Mouse (Mus musculus) megakaryocyte, embryonic 14.5 days (primary cell): ENCODE results near the gene Olfr1443. TPM values are rescaled to one million over a fixed set of nuclear protein-coding genes. Genes with fewer than 3 reads are reported as not detected.

Experiments
- H3K27me3 ChIP-seq: replicated peaks from 2 replicates; pipeline ENCODE3; 2012; ENCODE audit warnings: inconsistent platforms
- H3K36me3 ChIP-seq: replicated peaks from 2 replicates; pipeline ENCODE3; 2012; ENCODE audit warnings: low read length, inconsistent platforms, mixed read lengths
- H3K4me1 ChIP-seq: 2 replicates; pipeline ENCODE4 v1.6.1; 2012; ENCODE audit warnings: inconsistent platforms
- H3K4me3 ChIP-seq: replicated peaks from 2 replicates; pipeline ENCODE3; 2012; ENCODE audit warnings: moderate library complexity, mild to moderate bottlenecking, inconsistent platforms
- H3K9me3 ChIP-seq: 2 replicates; pipeline ENCODE4 v1.6.1; 2012; ENCODE audit warnings: inconsistent platforms
- FLI1 ChIP-seq: IDR thresholded peaks from 2 replicates; pipeline ENCODE4 v1.6.1; 2012; ENCODE audit warnings: low read length, inconsistent platforms, mixed read lengths
- GATA1 ChIP-seq: IDR thresholded peaks from 3 replicates; pipeline ENCODE4 v1.6.1; 2012; ENCODE audit warnings: mixed read lengths, low read length, inconsistent platforms, borderline replicate concordance
- polyA plus RNA-seq: library from polyadenylated mRNA; stranded (reverse); fragments of >175 nt; gene quantifications from 2 replicates; pipeline ENCODE4 v1.2.3, GENCODE M21; 2012; ENCODE audit warnings: low replicate concordance; ENCODE audit not compliant: insufficient read depth

Gene Olfr1443
- polyA plus RNA-seq, 1 experiment, result not detected

GRCm38 (mm10) chr19:12725851-12726250 is 47.9 kb downstream of the Olfr1443 start:
- Histone ChIP-seq H3K27me3 (no peaks in the 10 kb centered on the region), H3K4me1 (no peaks in the 10 kb centered on the region), H3K4me3 (no peak overlapping the region), H3K9me3 (no peaks in the 10 kb centered on the region), H3K36me3 (no peaks in the 10 kb centered on the region)
- TF ChIP-seq GATA1 (no peak), FLI1 (no peak)

- Histone ChIP-seq H3K4me1 (no peaks in the 10 kb centered on the region), H3K9me3 (no peaks in the 10 kb centered on the region), H3K4me3 (no peak overlapping the region), H3K36me3 (no peaks in the 10 kb centered on the region), H3K27me3 (no peaks in the 10 kb centered on the region)
- TF ChIP-seq GATA1 (no peak), FLI1 (no peak)
These were observed 53.1 kb downstream of the Olfr1443 start for GRCm38 (mm10) chr19:12731036-12731435.

GRCm38 (mm10) chr19:12731950-12732349 is 54.0 kb downstream of the Olfr1443 start:
- no peak overlapping the region for H3K4me3 ChIP-seq
- H3K9me3 ChIP-seq, result no peaks in the 10 kb centered on the region
- no peaks in the 10 kb centered on the region for H3K4me1 ChIP-seq
- no peaks in the 10 kb centered on the region for H3K27me3 ChIP-seq
- no peaks in the 10 kb centered on the region for H3K36me3 ChIP-seq
- no peak for TF ChIP-seq GATA1
- TF ChIP-seq FLI1, result no peak

Other genes starting within 250 kb of the Olfr1443 start
- gene Mpeg1, start 217.3 kb upstream of the Olfr1443 start, polyA plus RNA-seq, result 6.5 TPM in 1 of 2 replicates, not detected in the other
- 1.9 and 2.5 TPM in 2 replicates for gene Dtx4, start 176.7 kb upstream of the Olfr1443 start, polyA plus RNA-seq
- gene Fam111a, start 132.4 kb upstream of the Olfr1443 start, polyA plus RNA-seq, result 1.7 TPM in 1 of 2 replicates, not detected in the other
- gene Gm4952, start 78.1 kb upstream of the Olfr1443 start, polyA plus RNA-seq, result not detected in 2 replicates
- not detected in 2 replicates for gene Glyat, start 44.8 kb upstream of the Olfr1443 start, polyA plus RNA-seq
- not detected in 2 replicates for gene Olfr1442, start 7.7 kb upstream of the Olfr1443 start, polyA plus RNA-seq
- gene Keg1, start 17.7 kb downstream of the Olfr1443 start, polyA plus RNA-seq, result not detected in 2 replicates
- gene Cntf, start 87.5 kb downstream of the Olfr1443 start, polyA plus RNA-seq, result not detected in 2 replicates
- gene Zfp91, start 118.0 kb downstream of the Olfr1443 start, polyA plus RNA-seq, result 16.1 and 19.5 TPM in 2 replicates
- gene Lpxn, start 118.1 kb downstream of the Olfr1443 start, polyA plus RNA-seq, result 0.27 TPM in 1 of 2 replicates, not detected in the other
- gene Gm5244, start 168.6 kb downstream of the Olfr1443 start, polyA plus RNA-seq, result not detected in 2 replicates
- gene Olfr1444, start 179.2 kb downstream of the Olfr1443 start, polyA plus RNA-seq, result not detected in 2 replicates
- not detected in 2 replicates for gene Olfr1445, start 205.7 kb downstream of the Olfr1443 start, polyA plus RNA-seq
- gene Olfr1446, start 215.4 kb downstream of the Olfr1443 start, polyA plus RNA-seq, result not detected in 2 replicates
- gene Olfr1447, start 225.6 kb downstream of the Olfr1443 start, polyA plus RNA-seq, result not detected in 2 replicates
- gene Olfr1448, start 246.3 kb downstream of the Olfr1443 start, polyA plus RNA-seq, result not detected in 2 replicates